Mouse (Mus musculus): ENCODE results near the gene Ppp1cc. TPM values are rescaled to one million over a fixed set of nuclear protein-coding genes. Genes with fewer than 3 reads are reported as not detected.

Ppp1cc gene
- polyA plus RNA-seq, 1 experiment from 2014 or later = 248 TPM

GRCm38 (mm10) chr5:122224291-122224690 is 66.2 kb downstream of the Ppp1cc start:
- Histone ChIP-seq H3K9me3 (replicated peaks; ENCODE audit: control insufficient read depth, low read length) (peaks cover 8% of the 10 kb centered on the region), H3K27me3 (ENCODE audit: control insufficient read depth, insufficient read depth, low read length) (no peaks in the 10 kb centered on the region), H3K4me2 (ENCODE audit: low read depth, low read length) (no peak overlapping the region), H3K9ac (ENCODE audit: low read length) (no peak overlapping the region), H3K27ac (ENCODE audit: low read length) (no peak overlapping the region), H3K4me1 (ENCODE audit: control insufficient read depth, insufficient read depth, low read length) (peaks cover 5% of the 10 kb centered on the region; the same call in 1 of the 2 replicates), H3K4me3 (ENCODE audit: low read length) (no peak overlapping the region), H3K36me3 (ENCODE audit: control insufficient read depth, insufficient read depth) (no peaks in the 10 kb centered on the region)
- WGBS = 86% methylated on average over 2 of the region's 2 CpGs
- no peak for ATAC-seq (replicated peaks; ENCODE audit: extremely low read depth, insufficient read depth, low FRiP score)

Other genes starting within 250 kb of the Ppp1cc start
- gene Cux2, start 108.2 kb upstream of the Ppp1cc start, polyA plus RNA-seq (2015; fragmentation: Nextera tagmentation; extraction: Ambion mirVana) = 3.0 and 3.7 TPM in 2 replicates
- gene Myl2, start 57.3 kb upstream of the Ppp1cc start, polyA plus RNA-seq (2015; fragmentation: Nextera tagmentation; extraction: Ambion mirVana) = 7,978 and 9,755 TPM in 2 replicates
- 0.12 and 0.56 TPM in 2 replicates for gene Ccdc63, start 17.5 kb upstream of the Ppp1cc start, polyA plus RNA-seq (2015; fragmentation: Nextera tagmentation; extraction: Ambion mirVana)
- 3.8 and 5.7 TPM in 2 replicates for gene Hvcn1, start 48.5 kb downstream of the Ppp1cc start, polyA plus RNA-seq (2015; fragmentation: Nextera tagmentation; extraction: Ambion mirVana)
- 2.9 and 3.2 TPM in 2 replicates for gene Tctn1, start 106.2 kb downstream of the Ppp1cc start, polyA plus RNA-seq (2015; fragmentation: Nextera tagmentation; extraction: Ambion mirVana)
- gene Pptc7, start 126.1 kb downstream of the Ppp1cc start, polyA plus RNA-seq (2015; fragmentation: Nextera tagmentation; extraction: Ambion mirVana) = 15.0 and 15.5 TPM in 2 replicates
- gene Rad9b, start 196.0 kb downstream of the Ppp1cc start, polyA plus RNA-seq (2015; fragmentation: Nextera tagmentation; extraction: Ambion mirVana) = 8.1 and 11.0 TPM in 2 replicates
- 198 and 200 TPM in 2 replicates for gene Vps29, start 196.1 kb downstream of the Ppp1cc start, polyA plus RNA-seq (2015; fragmentation: Nextera tagmentation; extraction: Ambion mirVana)
- gene Gpn3, start 213.6 kb downstream of the Ppp1cc start, polyA plus RNA-seq (2015; fragmentation: Nextera tagmentation; extraction: Ambion mirVana) = 51.3 and 68.6 TPM in 2 replicates
- gene Fam216a, start 214.1 kb downstream of the Ppp1cc start, polyA plus RNA-seq (2015; fragmentation: Nextera tagmentation; extraction: Ambion mirVana) = 50.7 and 51.7 TPM in 2 replicates
- 97.0 and 118 TPM in 2 replicates for gene Arpc3, start 233.6 kb downstream of the Ppp1cc start, polyA plus RNA-seq (2015; fragmentation: Nextera tagmentation; extraction: Ambion mirVana)